Mouse (Mus musculus): ENCODE data around the gene Grk6. TPM values are rescaled to one million over a fixed set of nuclear protein-coding genes. Genes with fewer than 3 reads are reported as not detected.
"Not testable (repeated sequence)": the region's sequence is repeated elsewhere in the genome, so short reads cannot be mapped to it uniquely, and the experiment has no call there.

Grk6 gene
- polyA plus RNA-seq, 1 experiment from 2014 or later, result 39.1 TPM

- ATAC-seq (ENCODE audit: insufficient read depth, low FRiP score, low read depth), result no peak
- Histone ChIP-seq H3K4me3 (replicated peaks) (no peak overlapping the region), H3K4me2 (no peak overlapping the region), H3K9ac (no peak overlapping the region), H3K27ac (no peak overlapping the region), H3K4me1 (no peaks in the 10 kb centered on the region), H3K27me3 (replicated peaks) (no peaks in the 10 kb centered on the region), H3K9me3 (no peaks in the 10 kb centered on the region), H3K36me3 (no peaks in the 10 kb centered on the region)
- 77% methylated on average over 2 of the region's 2 CpGs for WGBS
These were observed 14.3 kb upstream of the Grk6 start for GRCm38 (mm10) chr13:55430566-55430965.

GRCm38 (mm10) chr13:55431889-55432685 lies 12.8 kb upstream of the Grk6 start:
- no peak overlapping the region for H3K4me3 ChIP-seq (replicated peaks)
- H3K9me3 ChIP-seq, result no peaks in the 10 kb centered on the region
- H3K36me3 ChIP-seq, result no peaks in the 10 kb centered on the region
- H3K27ac ChIP-seq, result no peak overlapping the region
- H3K27me3 ChIP-seq (replicated peaks), result no peaks in the 10 kb centered on the region
- no peak overlapping the region for H3K4me2 ChIP-seq
- no peak overlapping the region for H3K9ac ChIP-seq
- whole genome bisulfite sequencing, result 62% methylated on average over 10 of the region's 10 CpGs
- no peaks in the 10 kb centered on the region for H3K4me1 ChIP-seq
- no peak for ATAC-seq (ENCODE audit: insufficient read depth, low FRiP score, low read depth)

- 79% methylated on average over 15 of the region's 15 CpGs for WGBS
- not testable (repeated sequence) for H3K4me1 ChIP-seq; H3K27me3 ChIP-seq (replicated peaks); ATAC-seq (ENCODE audit: insufficient read depth, low FRiP score, low read depth); H3K27ac ChIP-seq; H3K9ac ChIP-seq; H3K36me3 ChIP-seq; H3K4me3 ChIP-seq (replicated peaks); H3K4me2 ChIP-seq; H3K9me3 ChIP-seq
These were observed 7.7 kb upstream of the Grk6 start for GRCm38 (mm10) chr13:55437111-55437629.

- peak overlapping the region; percentile 99 for H3K27ac ChIP-seq
- no peaks in the 10 kb centered on the region for H3K36me3 ChIP-seq
- peak overlapping the region; percentile 2; the same call in 1 of the 2 replicates for H3K9ac ChIP-seq
- H3K9me3 ChIP-seq, result no peaks in the 10 kb centered on the region
- no peak for ATAC-seq (ENCODE audit: insufficient read depth, low FRiP score, low read depth)
- peak overlapping the region; percentile 75 for H3K4me2 ChIP-seq
- peak overlapping the region; percentile 74 for H3K4me3 ChIP-seq (replicated peaks)
- H3K4me1 ChIP-seq, result peaks cover 18% of the 10 kb centered on the region
- no peaks in the 10 kb centered on the region for H3K27me3 ChIP-seq (replicated peaks)
- WGBS, result 29% methylated on average over 9 of the region's 9 CpGs
These were observed 1.0 kb upstream of the Grk6 start for GRCm38 (mm10) chr13:55443799-55444285.

- ATAC-seq (ENCODE audit: insufficient read depth, low FRiP score, low read depth), result peak; percentile 69
- Histone ChIP-seq H3K9ac (peak overlapping the region; percentile 2; the same call in 1 of the 2 replicates), H3K4me1 (peaks cover 23% of the 10 kb centered on the region), H3K36me3 (no peaks in the 10 kb centered on the region), H3K27ac (peak overlapping the region; percentile 99), H3K4me2 (peak overlapping the region; percentile 75), H3K4me3 (replicated peaks) (peak overlapping the region; percentile 74), H3K9me3 (no peaks in the 10 kb centered on the region), H3K27me3 (replicated peaks) (no peaks in the 10 kb centered on the region)
- WGBS, result under 1% methylated on average over 32 of the region's 33 CpGs
These were observed 461 bp upstream of the Grk6 start for GRCm38 (mm10) chr13:55444286-55444936.

GRCm38 (mm10) chr13:55445361-55446091 lies 654 bp downstream of the Grk6 start:
- Histone ChIP-seq H3K27ac (peak overlapping the region; percentile 99), H3K9ac (peak overlapping the region; percentile 89), H3K4me2 (peak overlapping the region; percentile 83), H3K27me3 (replicated peaks) (no peaks in the 10 kb centered on the region), H3K4me1 (peaks cover 29% of the 10 kb centered on the region), H3K4me3 (replicated peaks) (peak overlapping the region; percentile 74), H3K36me3 (peaks cover 5% of the 10 kb centered on the region), H3K9me3 (no peaks in the 10 kb centered on the region)
- no peak; the same call in 1 of the 2 replicates for ATAC-seq (ENCODE audit: insufficient read depth, low FRiP score, low read depth)
- under 1% methylated on average over 65 of the region's 66 CpGs for WGBS

GRCm38 (mm10) chr13:55446483-55447105 lies 1.7 kb downstream of the Grk6 start:
- H3K4me1 ChIP-seq, result peaks cover 29% of the 10 kb centered on the region
- no peaks in the 10 kb centered on the region for H3K9me3 ChIP-seq
- no peak overlapping the region for H3K9ac ChIP-seq
- H3K27ac ChIP-seq, result peak overlapping the region; percentile 99; the same call in 1 of the 2 replicates
- peaks cover 15% of the 10 kb centered on the region for H3K36me3 ChIP-seq
- no peak for ATAC-seq (ENCODE audit: insufficient read depth, low FRiP score, low read depth)
- H3K4me3 ChIP-seq (replicated peaks), result peak overlapping the region; percentile 74
- 73% methylated on average over 6 of the region's 6 CpGs for WGBS
- H3K27me3 ChIP-seq (replicated peaks), result no peaks in the 10 kb centered on the region
- peak overlapping the region; percentile 83 for H3K4me2 ChIP-seq

GRCm38 (mm10) chr13:55447543-55447943 lies 2.7 kb downstream of the Grk6 start:
- Histone ChIP-seq H3K4me1 (peaks cover 33% of the 10 kb centered on the region), H3K36me3 (peaks cover 24% of the 10 kb centered on the region), H3K27me3 (replicated peaks) (no peaks in the 10 kb centered on the region), H3K27ac (no peak overlapping the region), H3K9ac (no peak overlapping the region), H3K4me3 (replicated peaks) (no peak overlapping the region), H3K9me3 (no peaks in the 10 kb centered on the region), H3K4me2 (peak overlapping the region; percentile 83; the same call in 1 of the 2 replicates)
- ATAC-seq (ENCODE audit: insufficient read depth, low FRiP score, low read depth), result no peak
- WGBS, result 48% methylated on average over 3 of the region's 3 CpGs

GRCm38 (mm10) chr13:55448131-55448530 lies 3.3 kb downstream of the Grk6 start:
- Histone ChIP-seq H3K4me3 (replicated peaks) (no peak overlapping the region), H3K4me1 (peaks cover 33% of the 10 kb centered on the region), H3K36me3 (peaks cover 30% of the 10 kb centered on the region), H3K4me2 (no peak overlapping the region), H3K9ac (no peak overlapping the region), H3K27me3 (replicated peaks) (no peaks in the 10 kb centered on the region), H3K9me3 (no peaks in the 10 kb centered on the region), H3K27ac (no peak overlapping the region)
- ATAC-seq (ENCODE audit: insufficient read depth, low FRiP score, low read depth), result no peak
- 90% methylated on average over 5 of the region's 5 CpGs for WGBS

- no peak for ATAC-seq (ENCODE audit: insufficient read depth, low FRiP score, low read depth)
- Histone ChIP-seq H3K9me3 (no peaks in the 10 kb centered on the region), H3K4me1 (peaks cover 33% of the 10 kb centered on the region), H3K36me3 (peaks cover 39% of the 10 kb centered on the region), H3K9ac (no peak overlapping the region), H3K27ac (no peak overlapping the region), H3K4me3 (replicated peaks) (no peak overlapping the region), H3K27me3 (replicated peaks) (no peaks in the 10 kb centered on the region), H3K4me2 (no peak overlapping the region)
- WGBS, result 91% methylated on average over 9 of the region's 9 CpGs
These were observed 4.3 kb downstream of the Grk6 start for GRCm38 (mm10) chr13:55449205-55449604.

GRCm38 (mm10) chr13:55449679-55450441 lies 5.0 kb downstream of the Grk6 start:
- no peak overlapping the region for H3K27ac ChIP-seq
- no peak overlapping the region for H3K4me3 ChIP-seq (replicated peaks)
- no peak overlapping the region for H3K9ac ChIP-seq
- H3K36me3 ChIP-seq, result peaks cover 44% of the 10 kb centered on the region
- no peak overlapping the region for H3K4me2 ChIP-seq
- H3K27me3 ChIP-seq (replicated peaks), result no peaks in the 10 kb centered on the region
- H3K9me3 ChIP-seq, result no peaks in the 10 kb centered on the region
- ATAC-seq (ENCODE audit: insufficient read depth, low FRiP score, low read depth), result no peak
- peaks cover 33% of the 10 kb centered on the region for H3K4me1 ChIP-seq
- WGBS, result 87% methylated on average over 17 of the region's 17 CpGs

Data from stomach, embryonic 15.5 days (tissue).